Mouse (Mus musculus): ENCODE measurements around the gene Oasl2. TPM values are rescaled to one million over a fixed set of nuclear protein-coding genes. Genes with fewer than 3 reads are reported as not detected.
A peak's percentile ranks its signal among the peaks of the same experiment; 100 is the strongest.
"Not testable (repeated sequence)": the region's sequence is repeated elsewhere in the genome, so short reads cannot be mapped to it uniquely, and the experiment has no call there.

The Oasl2 gene
- 1 to 10 TPM; 1.4 to 2.4 TPM for total RNA-seq (2021)

- DNase-seq: no peak
Observed at GRCm38 (mm10) chr5:114896688-114897373, at the start of gene Oasl2. Gene Oasl2 (plus strand): TSS chr5:114896936.

DNA sequence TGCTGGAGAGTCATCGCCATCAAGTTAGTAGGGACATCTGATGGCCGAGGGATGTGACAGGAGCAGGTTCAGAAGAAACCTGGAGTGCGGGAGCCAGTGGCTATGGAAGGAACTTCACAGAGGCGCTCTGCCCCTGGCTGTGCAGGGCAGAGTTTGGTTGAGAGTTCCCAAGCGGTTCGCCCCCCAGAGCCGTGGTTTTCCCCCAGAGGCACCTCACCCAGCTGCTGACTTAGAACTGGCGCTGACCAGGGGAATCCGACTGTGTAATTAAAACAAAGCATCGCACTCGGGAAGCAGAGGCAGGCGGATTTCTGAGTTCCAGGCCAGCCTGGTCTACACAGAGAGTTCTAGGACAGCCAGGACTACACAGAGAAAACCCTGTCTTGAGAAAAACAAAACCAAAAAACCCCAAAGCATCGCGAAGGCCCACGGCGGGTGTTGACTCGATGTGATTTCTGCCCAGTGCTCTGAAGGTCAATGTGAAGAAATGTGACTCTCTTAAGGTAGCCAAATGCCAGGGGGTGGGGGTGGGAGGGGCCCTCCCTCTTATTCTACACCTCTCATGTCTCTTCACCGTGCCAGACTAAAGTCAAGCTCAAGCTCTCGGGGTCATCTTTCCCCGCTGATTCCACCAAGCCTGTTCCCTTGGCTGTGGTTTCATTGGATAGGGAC, 45.0 kb upstream of the Oasl2 start:
- DNase-seq: no peak

DNA sequence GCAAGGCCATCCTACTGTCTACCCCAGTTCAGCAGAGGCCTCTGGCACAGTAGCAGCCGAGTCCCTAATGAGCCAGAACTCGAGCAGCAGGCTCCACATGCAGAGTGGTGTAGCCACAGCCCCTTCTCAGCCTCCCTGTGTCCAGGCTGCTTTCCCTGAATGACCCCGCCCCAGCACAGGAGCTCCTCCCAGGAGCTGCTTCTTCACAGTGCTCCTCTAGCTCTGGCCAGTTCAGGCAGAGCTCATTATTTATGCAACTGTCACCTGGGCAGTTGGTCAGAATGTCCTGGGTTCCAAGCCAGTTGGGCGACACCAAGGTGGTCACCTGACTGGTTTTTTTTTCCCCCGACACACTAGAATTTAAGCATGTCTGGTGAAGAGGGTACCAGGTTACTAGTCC, 43.4 kb upstream of the Oasl2 start, which contains the start of gene 4930519G04Rik:
4930519G04Rik (plus strand) TSS at position 301 of the 400 bp plus-strand sequence.
- not testable (repeated sequence) for DNase-seq

GRCm38 (mm10) chr5:114858582-114858981, 38.2 kb upstream of the Oasl2 start, which contains the start of gene Gm9936:
Gene Gm9936 (minus strand): TSS chr5:114858682.
- DNase-seq: no peak

DNA sequence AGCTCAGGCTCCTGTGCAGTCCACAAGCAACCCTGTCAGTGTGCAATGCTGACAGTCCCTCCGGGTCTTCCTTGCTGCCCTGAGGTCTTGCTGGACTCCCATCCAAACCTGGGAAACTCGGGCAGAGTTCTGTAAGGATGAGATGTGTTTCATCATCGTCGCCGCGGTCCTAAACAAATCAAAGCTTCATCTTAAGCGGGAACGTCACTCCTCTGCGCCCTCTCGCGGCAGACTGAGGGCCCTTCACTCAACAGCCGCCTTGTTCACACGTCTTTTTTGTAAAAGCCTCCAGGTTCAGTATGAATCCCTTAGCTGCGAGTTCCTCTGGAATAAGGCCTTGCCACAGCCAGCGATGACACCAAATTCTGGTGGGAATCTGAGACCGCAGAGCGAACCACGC, 37.5 kb upstream of the Oasl2 start:
- peak; percentile 63 for DNase-seq

DNA sequence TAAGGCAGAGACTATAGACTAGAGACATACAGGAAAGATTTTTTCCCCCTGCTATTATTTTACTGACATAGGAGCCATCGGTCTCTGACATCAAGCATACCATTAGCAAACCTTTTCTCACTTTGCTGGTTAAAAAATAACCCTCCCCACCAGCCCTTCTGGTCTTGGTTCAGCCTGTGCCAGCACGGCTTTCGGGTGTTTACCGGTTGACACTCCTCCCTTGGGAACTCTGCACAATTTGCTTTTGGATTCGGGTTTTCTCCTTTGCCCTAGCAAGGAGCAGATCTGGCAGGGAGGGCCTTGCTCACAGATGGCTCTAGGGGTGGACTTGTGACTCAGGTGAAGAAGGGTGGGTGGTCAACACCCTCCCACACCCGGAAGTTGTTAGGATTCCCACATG, 35.0 kb upstream of the Oasl2 start:
- no peak for DNase-seq

DNA sequence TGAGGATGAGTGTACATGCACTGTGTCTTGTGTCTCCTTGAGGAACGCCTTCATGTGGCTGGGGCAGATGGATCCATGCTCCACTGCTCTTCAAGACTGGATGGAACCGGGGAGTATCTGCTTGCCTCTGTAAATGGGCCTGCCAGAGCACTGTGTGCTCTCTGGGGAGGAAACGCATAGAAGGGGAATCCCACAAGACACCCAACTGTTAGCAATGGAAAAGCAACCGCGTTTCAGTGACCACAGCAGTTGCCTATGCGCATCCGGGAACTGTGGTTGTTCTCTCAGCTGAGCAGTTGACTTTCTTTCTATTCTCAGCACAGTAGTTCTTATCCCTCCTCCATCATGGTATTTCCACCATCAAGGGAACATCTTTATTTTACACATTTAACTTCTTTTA, 31.9 kb upstream of the Oasl2 start:
- no peak for DNase-seq

GRCm38 (mm10) chr5:114865279-114865678, 31.5 kb upstream of the Oasl2 start:
- no peak for DNase-seq

GRCm38 (mm10) chr5:114875858-114876257, 20.9 kb upstream of the Oasl2 start:
- no peak for DNase-seq

DNA sequence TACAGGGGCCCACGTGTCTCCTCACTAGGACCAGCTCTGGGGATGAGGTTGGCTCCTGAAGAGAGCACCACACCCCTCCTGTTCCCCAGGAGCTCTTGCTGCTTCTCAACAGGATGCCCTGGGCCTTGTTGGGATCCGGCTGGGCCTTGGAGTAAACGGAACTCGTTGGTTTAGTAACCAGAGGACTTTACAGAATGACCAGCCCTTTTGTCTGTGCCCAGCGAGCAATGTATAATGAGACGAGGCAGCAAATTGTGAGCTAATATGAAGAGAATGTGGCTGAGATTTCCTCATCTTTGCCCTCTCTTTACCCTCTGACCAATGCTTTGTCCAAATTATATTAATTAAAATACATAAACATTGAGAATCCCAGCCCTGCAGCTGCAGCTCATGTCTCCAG, 20.4 kb upstream of the Oasl2 start:
- no peak for DNase-seq

DNA sequence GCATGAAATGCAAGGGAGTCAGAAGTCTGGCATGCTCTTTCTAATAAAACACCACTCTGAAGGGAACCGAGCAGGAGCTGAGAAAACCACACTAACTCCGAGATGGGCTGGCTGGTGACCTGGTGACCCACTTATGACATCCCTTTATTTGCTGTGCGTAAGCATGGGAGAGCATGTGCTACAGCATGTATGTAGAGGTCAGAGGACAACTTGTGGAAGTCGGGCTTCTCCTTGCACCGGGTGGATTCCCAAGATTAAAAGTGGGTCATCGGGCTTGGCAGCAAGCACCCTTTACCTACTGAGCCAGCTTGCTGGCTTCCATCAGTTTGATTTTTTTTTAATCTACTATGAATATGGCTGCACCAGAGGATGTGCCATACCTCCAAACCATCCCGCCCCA, 19.2 kb upstream of the Oasl2 start:
- no peak for DNase-seq

GRCm38 (mm10) chr5:114879399-114879798, 17.3 kb upstream of the Oasl2 start:
- DNase-seq: no peak

DNA sequence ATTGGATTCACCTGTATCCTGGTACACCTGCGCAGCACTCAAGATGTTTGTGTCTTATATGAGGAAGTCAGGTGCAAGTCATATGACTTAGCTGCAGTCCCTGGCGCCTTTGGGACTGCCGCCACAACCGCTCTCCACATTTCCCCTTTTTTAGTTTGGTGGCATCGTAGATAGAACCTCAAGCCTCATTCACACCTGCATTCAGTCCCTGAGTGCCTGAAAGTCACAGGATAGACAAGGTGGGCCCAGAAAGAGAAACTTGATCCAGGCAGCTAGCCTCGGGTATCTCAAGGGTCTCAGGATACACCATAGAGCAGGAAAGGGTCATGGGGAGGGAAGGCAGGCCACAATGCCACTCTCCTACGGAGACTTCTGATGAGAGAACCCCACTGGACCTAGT, 14.4 kb upstream of the Oasl2 start:
- DNase-seq: not testable (repeated sequence)

GRCm38 (mm10) chr5:114883022-114883421, 13.7 kb upstream of the Oasl2 start:
- no peak for DNase-seq

DNA sequence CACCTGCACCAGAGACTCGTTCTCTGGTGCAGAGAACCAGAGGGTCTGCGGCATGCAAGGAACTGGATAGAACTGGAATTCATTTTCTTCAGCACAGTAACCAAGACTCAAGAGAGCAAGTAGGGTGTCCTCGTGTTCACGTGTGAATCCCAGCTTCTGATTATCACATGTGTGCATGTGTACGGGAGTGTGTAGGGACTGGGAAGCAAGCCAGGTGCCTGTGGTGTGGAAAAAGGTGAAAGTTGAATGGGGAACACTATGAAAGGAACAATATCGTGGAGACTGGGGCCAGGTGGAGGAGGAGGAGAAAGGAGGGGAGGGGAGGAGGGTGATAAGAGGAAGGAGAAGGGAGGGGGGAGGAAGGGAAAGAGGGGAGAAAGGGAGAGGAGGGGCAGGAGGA, 9.9 kb upstream of the Oasl2 start:
- no peak for DNase-seq

GRCm38 (mm10) chr5:114888995-114889394, 7.7 kb upstream of the Oasl2 start:
- DNase-seq: no peak

DNA sequence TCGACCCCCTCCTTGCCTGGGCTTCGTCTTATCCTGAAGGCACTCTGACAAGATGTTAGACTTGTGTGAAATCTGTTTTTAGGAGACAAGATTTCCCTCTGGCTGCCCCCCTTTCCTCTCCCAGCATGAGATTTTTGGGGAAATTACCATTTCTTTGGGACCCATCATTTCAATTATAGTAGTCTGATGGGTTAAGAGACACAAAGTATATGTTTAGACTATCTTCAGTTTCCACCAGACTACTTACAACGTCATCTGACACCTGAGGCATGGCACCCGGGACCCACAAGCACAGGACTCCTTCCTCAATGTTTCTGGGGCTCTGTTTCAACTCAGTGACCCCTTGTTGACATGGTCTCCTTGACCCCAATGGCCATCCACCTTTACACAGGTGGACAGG, 1.2 kb upstream of the Oasl2 start:
- DNase-seq: no peak

DNA sequence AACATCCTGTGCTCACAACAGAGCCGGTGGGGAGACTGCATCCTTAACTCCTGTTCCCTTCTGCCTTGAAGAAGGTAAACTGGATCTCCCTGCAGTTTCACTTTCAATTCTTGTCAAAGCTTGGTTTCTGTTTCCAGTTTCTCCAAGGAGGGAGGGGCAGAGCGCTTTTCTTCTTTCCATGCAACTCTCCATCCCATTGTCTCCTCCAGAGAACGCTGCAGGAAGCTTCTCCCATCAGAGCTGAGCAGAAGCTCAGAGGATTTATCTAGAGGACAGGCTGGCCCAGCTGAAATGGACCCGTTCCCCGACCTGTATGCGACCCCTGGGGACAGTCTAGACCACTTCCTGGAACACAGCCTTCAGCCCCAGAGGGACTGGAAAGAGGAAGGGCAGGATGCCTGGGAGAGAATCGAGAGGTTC, 648 bp downstream of the Oasl2 start:
- no peak for DNase-seq

DNA sequence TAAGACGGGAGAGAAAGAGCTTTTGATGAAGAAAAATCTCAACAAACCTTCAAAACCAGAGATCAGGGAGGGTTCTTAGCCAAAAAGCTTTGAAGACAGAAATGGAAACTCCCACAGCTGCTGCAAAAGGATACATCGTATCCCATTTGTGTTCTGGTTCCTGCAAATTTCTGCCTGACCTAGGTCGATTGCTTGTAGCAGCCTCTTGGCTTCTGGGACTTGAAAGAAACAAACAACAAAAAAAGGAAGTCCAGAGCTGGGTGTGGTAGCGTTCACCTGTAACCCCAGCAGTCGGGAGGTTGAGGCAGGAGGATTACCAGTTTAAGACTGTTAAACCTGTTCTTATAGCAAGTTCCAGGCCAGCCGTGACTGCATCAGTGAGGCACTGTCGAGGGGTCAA, 2.1 kb downstream of the Oasl2 start:
- DNase-seq: no peak

DNA sequence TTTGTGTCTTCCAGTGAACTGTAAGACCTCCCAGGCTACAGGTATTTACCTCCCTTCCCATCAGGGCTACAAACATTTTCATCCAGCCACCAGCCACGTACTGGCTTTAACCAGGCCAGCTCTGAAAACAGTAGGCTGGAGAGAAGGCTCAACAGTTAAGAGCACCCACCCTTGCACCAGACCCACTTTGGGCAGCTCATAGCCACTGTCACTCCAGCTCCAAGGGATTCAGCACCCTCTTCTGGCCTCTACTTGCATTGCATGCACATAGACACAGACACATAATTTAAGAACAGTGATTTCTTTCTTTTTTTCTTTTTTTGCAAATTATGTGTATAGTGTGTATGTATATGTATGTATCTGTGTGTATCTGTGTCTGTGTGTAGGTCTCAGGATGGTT, 5.7 kb downstream of the Oasl2 start:
- DNase-seq: no peak

- no peak for DNase-seq
Observed at GRCm38 (mm10) chr5:114908598-114909305, 12.0 kb downstream of the Oasl2 start.

- DNase-seq: no peak
Observed at GRCm38 (mm10) chr5:114913686-114914085, 16.9 kb downstream of the Oasl2 start.

DNA sequence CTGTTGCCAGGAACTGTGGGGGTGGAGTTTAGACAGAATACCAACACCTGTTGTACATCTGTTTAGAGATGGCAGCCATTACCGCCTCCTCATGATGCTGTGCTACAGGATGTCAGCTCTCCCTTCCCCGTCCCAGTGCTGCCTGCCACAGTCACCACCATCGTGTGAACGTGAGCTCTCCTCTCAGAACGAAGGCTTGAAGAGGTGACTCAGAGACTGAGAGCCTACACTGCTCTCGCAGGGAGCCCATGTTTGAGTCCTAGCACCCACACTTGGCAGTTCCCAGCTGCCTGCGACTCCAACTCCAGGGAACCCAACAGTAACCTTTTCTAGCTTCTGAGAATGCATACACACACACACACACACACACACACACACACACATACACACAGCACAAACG, 18.1 kb downstream of the Oasl2 start:
- DNase-seq: no peak

DNA sequence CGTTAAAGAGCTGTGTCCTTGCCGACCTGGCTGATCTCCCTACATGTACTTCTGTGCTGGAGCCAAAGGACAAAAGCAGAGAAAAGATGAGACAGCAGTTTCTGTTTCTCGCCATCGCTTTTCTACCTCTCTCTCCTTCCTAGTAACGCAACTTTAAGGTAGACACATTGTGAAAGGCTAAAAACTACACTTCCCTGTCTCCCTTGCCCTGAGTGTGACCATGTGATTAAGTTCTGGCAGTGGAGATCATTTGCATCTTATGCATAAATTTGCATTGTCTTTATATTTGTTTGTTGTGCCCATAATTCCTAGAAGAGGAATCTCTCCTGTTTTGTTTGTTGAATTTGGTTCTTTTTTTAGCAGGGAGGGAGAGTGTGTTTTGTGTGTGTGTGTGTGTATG, 19.1 kb downstream of the Oasl2 start:
- DNase-seq: no peak

All from layer of hippocampus, postnatal 36 days (tissue).